Mouse (Mus musculus) olfactory bulb, adult 2 months (tissue): ENCODE data around the gene Gmpr.

Experiments used
- CTCF ChIP-seq: fragments of 200-500 bp; IDR thresholded peaks from 2 replicates; pipeline ENCODE4 v1.5.1; 2012; ENCODE audit warnings: low read depth, mild to moderate bottlenecking, low read length, moderate library complexity; ENCODE audit not compliant: insufficient read depth
- POLR2A ChIP-seq: fragments of 200-500 bp; IDR thresholded peaks from 2 replicates; pipeline ENCODE4 v1.6.1; 2012; ENCODE audit warnings: mild to moderate bottlenecking, low read depth, low read length, moderate library complexity; ENCODE audit not compliant: insufficient read depth

DNA sequence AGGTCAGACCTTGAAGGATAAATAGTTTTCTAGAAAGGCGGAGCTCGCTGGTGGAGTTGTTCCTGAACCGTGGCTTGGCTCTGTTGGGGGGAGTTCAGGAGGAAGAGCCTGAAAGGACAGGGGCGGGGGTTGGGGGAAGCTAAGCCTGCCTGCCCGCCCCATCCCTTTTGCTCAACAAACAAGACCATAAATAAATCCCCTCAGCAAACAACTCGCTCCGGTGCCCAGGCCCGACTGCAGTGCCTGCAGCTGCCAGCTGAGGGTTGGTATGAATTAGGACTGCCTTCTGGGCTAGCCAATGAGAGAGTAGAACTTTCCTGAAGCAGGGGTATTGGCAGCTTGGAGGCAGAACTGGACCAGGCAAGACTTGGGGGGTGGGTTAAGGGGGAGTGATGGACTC lies 1.3 kb downstream of the Gmpr start:
- TF ChIP-seq CTCF (no peak), POLR2A (peak; percentile 30; the same call in 1 of the 2 replicates)
